Mouse (Mus musculus) E14TG2a.4 (cell line): Measurements from ENCODE around the gene Ppm1d.

Source experiments
- H3K27me3 ChIP-seq: 2 replicates; pipeline ENCODE4 v1.6.1; 2014; ENCODE audit warnings: low read length, control low read depth; ENCODE audit not compliant: insufficient read depth
- H3K36me3 ChIP-seq: 2 replicates; pipeline ENCODE4 v1.6.1; 2014; ENCODE audit warnings: low read length, control low read depth; ENCODE audit not compliant: insufficient read depth
- H3K4me1 ChIP-seq: replicated peaks from 2 replicates; pipeline ENCODE4 v1.6.1; 2014; ENCODE audit warnings: low read depth, low read length, control low read depth
- H3K4me3 ChIP-seq: replicated peaks from 2 replicates; pipeline ENCODE4 v1.5.1; 2014; ENCODE audit warnings: mild to moderate bottlenecking, low read length
- H3K9me3 ChIP-seq: 2 replicates; pipeline ENCODE4 v1.6.1; 2014; ENCODE audit warnings: low read length, control low read depth
- CTCF ChIP-seq: conservative IDR thresholded peaks from 2 replicates; pipeline ENCODE4 v1.5.1; 2014; ENCODE audit warnings: low read length
- NANOG ChIP-seq: IDR thresholded peaks from 2 replicates; pipeline ENCODE4 v1.6.1; 2014; ENCODE audit warnings: borderline replicate concordance, low read length, mixed read lengths
- POU5F1 ChIP-seq: IDR thresholded peaks from 2 replicates; pipeline ENCODE4 v1.6.1; 2014; ENCODE audit warnings: low read length, borderline replicate concordance

Ppm1d gene

GRCm38 (mm10) chr11:85281219-85281878, 29.7 kb upstream of the Ppm1d start:
- H3K4me1 ChIP-seq = 0 out of 2 replicates have a peak, but pooled peaks cover 3% of the 10 kb centered on the region
- H3K27me3 ChIP-seq = peaks cover 22% of the 10 kb centered on the region
- no peak overlapping the region for H3K4me3 ChIP-seq
- H3K36me3 ChIP-seq = no peaks in the 10 kb centered on the region
- no peak for TF ChIP-seq NANOG
- TF ChIP-seq POU5F1 = no peak
- TF ChIP-seq CTCF = no peak
- peaks cover 13% of the 10 kb centered on the region for H3K9me3 ChIP-seq

- peaks cover 12% of the 10 kb centered on the region; the same call in 1 of the 2 replicates for H3K4me1 ChIP-seq
- H3K9me3 ChIP-seq = peaks cover 29% of the 10 kb centered on the region
- H3K36me3 ChIP-seq = no peaks in the 10 kb centered on the region
- TF ChIP-seq CTCF = no peak
- TF ChIP-seq NANOG = no peak
- no peak for TF ChIP-seq POU5F1
- H3K4me3 ChIP-seq = 0 out of 2 replicates have a peak overlapping the region, but pooled peaks have one; percentile 29
- no peaks in the 10 kb centered on the region for H3K27me3 ChIP-seq
These were observed 13.1 kb upstream of the Ppm1d start for GRCm38 (mm10) chr11:85297953-85298352.

GRCm38 (mm10) chr11:85299880-85300279, 11.2 kb upstream of the Ppm1d start:
- Histone ChIP-seq H3K4me3 (no peak overlapping the region), H3K36me3 (no peaks in the 10 kb centered on the region), H3K27me3 (no peaks in the 10 kb centered on the region), H3K4me1 (peaks cover 12% of the 10 kb centered on the region; the same call in 1 of the 2 replicates), H3K9me3 (peaks cover 10% of the 10 kb centered on the region)
- TF ChIP-seq CTCF = no peak
- no peak for TF ChIP-seq NANOG
- no peak for TF ChIP-seq POU5F1

DNA sequence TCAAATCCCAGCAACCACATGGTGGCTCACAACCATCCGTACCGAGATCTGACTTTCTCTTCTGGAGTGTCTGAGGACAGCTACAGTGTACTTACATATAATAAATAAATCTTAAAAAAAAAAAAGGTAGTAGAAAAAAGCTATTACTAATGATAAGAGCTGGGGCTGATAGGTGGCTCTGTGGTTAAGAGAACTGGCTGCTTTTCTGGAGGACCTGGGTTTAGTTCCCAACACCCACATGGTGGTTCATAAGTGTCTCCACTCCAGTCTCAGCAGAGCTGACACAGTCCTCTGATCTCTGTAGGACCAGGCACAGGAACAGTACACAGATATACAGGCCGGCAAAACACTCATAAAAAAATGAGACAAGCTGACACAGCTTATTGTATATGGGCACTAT, 9.9 kb upstream of the Ppm1d start:
- H3K4me1 ChIP-seq = peaks cover 12% of the 10 kb centered on the region; the same call in 1 of the 2 replicates
- TF ChIP-seq POU5F1 (no peak), NANOG (no peak), CTCF (no peak)
- H3K9me3 ChIP-seq = no peaks in the 10 kb centered on the region; the same call in 1 of the 2 replicates
- H3K36me3 ChIP-seq = no peaks in the 10 kb centered on the region
- no peaks in the 10 kb centered on the region; the same call in 1 of the 2 replicates for H3K27me3 ChIP-seq
- H3K4me3 ChIP-seq = no peak overlapping the region

- no peaks in the 10 kb centered on the region for H3K36me3 ChIP-seq
- no peaks in the 10 kb centered on the region; the same call in 1 of the 2 replicates for H3K9me3 ChIP-seq
- H3K27me3 ChIP-seq = no peaks in the 10 kb centered on the region; the same call in 1 of the 2 replicates
- peaks cover 12% of the 10 kb centered on the region; the same call in 1 of the 2 replicates for H3K4me1 ChIP-seq
- TF ChIP-seq POU5F1 (no peak), NANOG (no peak), CTCF (no peak)
- no peak overlapping the region for H3K4me3 ChIP-seq
These were observed 9.2 kb upstream of the Ppm1d start for GRCm38 (mm10) chr11:85301836-85302235.

GRCm38 (mm10) chr11:85306577-85307260, 4.3 kb upstream of the Ppm1d start:
- peaks cover 14% of the 10 kb centered on the region for H3K4me1 ChIP-seq

DNA sequence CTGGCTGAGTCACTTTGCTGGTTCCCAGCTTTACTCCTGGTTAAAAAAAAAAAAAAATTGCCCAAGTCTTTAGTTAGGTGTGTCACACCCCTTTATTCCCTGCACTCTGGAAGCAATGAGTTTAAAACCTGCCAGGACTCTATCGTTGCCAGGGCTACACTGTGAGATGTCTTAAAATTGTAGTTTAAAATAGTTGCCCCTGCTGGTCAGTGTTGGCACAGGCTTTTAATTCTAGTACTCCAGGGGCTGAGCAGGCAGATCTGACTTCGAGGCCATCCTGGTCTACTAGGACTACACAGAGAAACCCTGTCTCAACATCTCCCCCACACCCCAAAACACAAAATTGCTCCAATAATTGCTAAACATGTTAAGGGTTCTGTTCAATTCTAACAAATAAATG, 2.2 kb upstream of the Ppm1d start:
- Histone ChIP-seq H3K9me3 (no peaks in the 10 kb centered on the region), H3K4me1 (peaks cover 26% of the 10 kb centered on the region), H3K27me3 (no peaks in the 10 kb centered on the region; the same call in 1 of the 2 replicates), H3K36me3 (peaks cover 11% of the 10 kb centered on the region), H3K4me3 (no peak overlapping the region)
- TF ChIP-seq POU5F1 = no peak
- TF ChIP-seq CTCF = no peak
- no peak for TF ChIP-seq NANOG

More at GRCm38 (mm10) chr11:85306577-85307260, 4.3 kb upstream of the Ppm1d start:
- Histone ChIP-seq H3K4me3 (no peak overlapping the region), H3K9me3 (no peaks in the 10 kb centered on the region), H3K27me3 (no peaks in the 10 kb centered on the region; the same call in 1 of the 2 replicates), H3K36me3 (no peaks in the 10 kb centered on the region)
- TF ChIP-seq NANOG = no peak
- no peak for TF ChIP-seq POU5F1
- TF ChIP-seq CTCF = no peak

DNA sequence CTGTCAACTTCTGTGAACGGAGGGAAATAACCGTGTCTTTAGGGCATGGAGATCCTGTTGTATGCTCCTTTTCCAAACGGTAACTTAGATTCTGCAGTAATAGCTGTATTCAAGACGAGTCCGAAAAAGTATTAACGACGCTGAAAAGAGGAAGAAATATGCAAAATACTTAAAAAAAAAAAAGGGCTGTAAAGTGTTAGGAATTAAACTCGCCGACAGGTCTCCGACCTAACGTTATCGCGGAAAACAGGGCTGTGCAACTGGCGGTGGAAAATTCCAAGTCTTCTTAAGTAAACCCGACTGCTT, 684 bp upstream of the Ppm1d start:
- Histone ChIP-seq H3K9me3 (no peaks in the 10 kb centered on the region), H3K4me1 (peaks cover 26% of the 10 kb centered on the region), H3K4me3 (peak overlapping the region; percentile 93), H3K36me3 (peaks cover 25% of the 10 kb centered on the region), H3K27me3 (no peaks in the 10 kb centered on the region; the same call in 1 of the 2 replicates)
- TF ChIP-seq POU5F1 (no peak), CTCF (no peak), NANOG (no peak)
